Mouse (Mus musculus): ENCODE data around the gene Tubgcp2. TPM values are rescaled to one million over a fixed set of nuclear protein-coding genes. Genes with fewer than 3 reads are reported as not detected.

Tubgcp2 gene
- polyA plus RNA-seq (2015; fragmentation: Nextera tagmentation; extraction: Ambion mirVana), result 34.3 and 35.3 TPM in 2 replicates

DNA sequence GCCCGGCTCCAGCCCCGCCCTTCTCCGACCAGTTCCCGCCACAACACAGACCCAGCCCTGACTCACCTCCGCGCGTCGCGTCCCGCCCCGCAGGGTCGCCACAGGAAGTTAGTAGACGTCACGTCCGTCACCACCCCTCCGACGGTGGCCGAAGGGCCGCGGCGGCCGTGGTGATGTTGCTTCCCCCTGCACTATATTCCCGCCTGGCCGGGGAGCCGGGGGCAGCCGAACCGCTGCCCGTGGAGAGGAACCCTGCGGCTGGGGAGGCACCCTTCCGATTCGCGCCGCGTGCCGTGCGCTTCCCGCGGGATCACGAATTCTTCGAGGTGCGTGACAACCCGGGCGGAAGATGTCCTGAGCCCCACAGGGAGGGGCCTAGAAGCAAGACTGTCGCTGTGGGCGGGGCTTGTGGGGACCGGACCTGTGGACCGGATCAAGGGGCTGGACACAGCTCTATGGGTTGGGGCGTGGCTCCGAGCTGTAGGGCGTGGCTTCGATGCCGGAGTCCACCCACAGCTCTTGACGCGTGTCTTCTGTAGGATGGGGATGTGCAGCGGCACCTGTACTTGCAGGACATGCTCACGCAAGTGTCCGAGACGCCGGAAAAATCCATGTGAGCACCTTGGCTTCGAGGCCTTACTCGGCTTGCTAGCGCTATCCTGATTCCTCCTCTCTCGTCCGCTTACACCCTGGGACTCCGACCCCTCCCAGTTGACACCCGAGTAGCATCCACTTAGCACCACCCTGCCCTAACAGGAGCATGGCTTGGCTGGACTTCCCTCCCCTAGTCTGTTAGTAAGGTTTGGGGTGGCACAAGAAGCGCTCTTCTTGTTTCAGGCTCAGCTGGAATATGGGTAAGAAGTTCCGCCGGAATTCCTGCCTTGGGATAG lies at the start of gene Tubgcp2, which contains the start of gene Zfp511:
Gene Tubgcp2 (minus strand): TSS at position 389 of the 890 bp plus-strand sequence.
Gene Zfp511 (plus strand): TSS at position 111 of the 890 bp plus-strand sequence.
- peak; percentile 99 for ATAC-seq
- no peaks in the 10 kb centered on the region for H3K27me3 ChIP-seq (replicated peaks; ENCODE audit: control insufficient read depth, insufficient read depth, low read length)
- H3K36me3 ChIP-seq (ENCODE audit: control insufficient read depth, insufficient read depth, low read length), result no peaks in the 10 kb centered on the region
- peak within 1 kb of the TSS; percentile 92 for H3K4me2 ChIP-seq (ENCODE audit: low read depth, low read length)
- H3K27ac ChIP-seq (ENCODE audit: low read length), result peak within 1 kb of the TSS; percentile 89
- 1% methylated on average over 69 of the region's 69 CpGs for WGBS
- peak within 1 kb of the TSS; percentile 84 for H3K9ac ChIP-seq (ENCODE audit: low read depth, low read length)
- no peaks in the 10 kb centered on the region for H3K9me3 ChIP-seq (ENCODE audit: control insufficient read depth, low read length)
- peaks cover 12% of the 10 kb centered on the region for H3K4me1 ChIP-seq (ENCODE audit: control insufficient read depth, insufficient read depth, low read length)
- H3K4me3 ChIP-seq (ENCODE audit: low read length), result peak within 1 kb of the TSS; percentile 83

GRCm38 (mm10) chr7:140082242-140082678 lies 45.8 kb upstream of the Tubgcp2 start, which contains the start of gene Caly:
Gene Caly, minus strand, starts transcription at chr7:140082548.
- Histone ChIP-seq H3K27ac (ENCODE audit: low read length) (no peak within 1 kb of the TSS), H3K27me3 (replicated peaks; ENCODE audit: control insufficient read depth, insufficient read depth, low read length) (peaks cover 26% of the 10 kb centered on the region), H3K36me3 (ENCODE audit: control insufficient read depth, insufficient read depth, low read length) (no peaks in the 10 kb centered on the region), H3K4me2 (ENCODE audit: low read depth, low read length) (no peak within 1 kb of the TSS), H3K9me3 (ENCODE audit: control insufficient read depth, low read length) (no peaks in the 10 kb centered on the region), H3K9ac (ENCODE audit: low read depth, low read length) (no peak within 1 kb of the TSS), H3K4me1 (ENCODE audit: control insufficient read depth, insufficient read depth, low read length) (peaks cover 3% of the 10 kb centered on the region), H3K4me3 (ENCODE audit: low read length) (no peak within 1 kb of the TSS)
- ATAC-seq, result 0 out of 2 replicates have a peak, but pooled peaks have one; percentile 45
- 5% methylated on average over 18 of the region's 18 CpGs for WGBS

DNA sequence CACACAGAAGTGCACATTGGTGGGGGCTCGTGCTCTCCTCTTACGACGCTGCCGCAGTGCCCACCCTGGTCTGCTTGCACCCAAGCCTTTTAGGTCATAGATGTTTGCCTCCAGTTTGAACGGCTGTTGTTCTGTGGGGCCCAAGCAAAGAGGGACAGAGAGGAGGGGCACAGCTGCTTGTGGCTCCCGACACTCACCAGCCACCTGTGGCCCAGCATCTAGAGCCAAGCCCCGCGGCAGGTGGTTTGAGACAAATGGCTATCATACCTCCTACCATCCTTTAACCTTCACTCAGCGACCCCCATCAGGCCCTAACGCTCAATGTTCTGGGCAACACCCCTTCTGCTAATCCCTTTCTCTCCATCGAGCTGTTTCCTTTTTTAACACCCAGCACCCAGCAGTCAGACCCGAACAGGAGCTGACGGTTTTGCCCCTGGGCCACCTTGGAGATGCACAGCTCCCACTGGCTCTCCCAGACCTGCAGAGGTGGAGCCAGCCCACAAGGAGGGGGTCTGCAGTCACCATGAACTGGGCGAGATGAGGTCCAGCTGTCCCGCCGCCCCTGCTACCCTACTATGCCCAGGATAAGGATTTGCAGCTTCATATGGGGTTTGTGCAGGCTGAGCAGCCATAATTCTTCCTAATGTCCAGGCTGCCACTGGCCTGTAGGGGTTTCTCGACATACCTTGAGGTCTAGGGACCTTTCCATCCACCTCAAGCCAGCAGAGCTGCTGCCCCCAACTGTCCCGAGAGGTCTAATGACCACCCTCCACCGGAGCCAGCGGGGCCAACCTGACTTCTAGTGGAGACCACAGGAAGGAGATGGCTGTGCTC lies 45.2 kb upstream of the Tubgcp2 start:
- WGBS, result 26% methylated on average over 20 of the region's 20 CpGs
- Histone ChIP-seq H3K9me3 (ENCODE audit: control insufficient read depth, low read length) (no peaks in the 10 kb centered on the region), H3K4me1 (ENCODE audit: control insufficient read depth, insufficient read depth, low read length) (peaks cover 3% of the 10 kb centered on the region), H3K27ac (ENCODE audit: low read length) (no peak overlapping the region), H3K9ac (ENCODE audit: low read depth, low read length) (no peak overlapping the region), H3K27me3 (replicated peaks; ENCODE audit: control insufficient read depth, insufficient read depth, low read length) (peaks cover 26% of the 10 kb centered on the region), H3K4me3 (ENCODE audit: low read length) (no peak overlapping the region; the same call in 1 of the 2 replicates), H3K36me3 (ENCODE audit: control insufficient read depth, insufficient read depth, low read length) (no peaks in the 10 kb centered on the region), H3K4me2 (ENCODE audit: low read depth, low read length) (no peak overlapping the region)
- no peak for ATAC-seq

DNA sequence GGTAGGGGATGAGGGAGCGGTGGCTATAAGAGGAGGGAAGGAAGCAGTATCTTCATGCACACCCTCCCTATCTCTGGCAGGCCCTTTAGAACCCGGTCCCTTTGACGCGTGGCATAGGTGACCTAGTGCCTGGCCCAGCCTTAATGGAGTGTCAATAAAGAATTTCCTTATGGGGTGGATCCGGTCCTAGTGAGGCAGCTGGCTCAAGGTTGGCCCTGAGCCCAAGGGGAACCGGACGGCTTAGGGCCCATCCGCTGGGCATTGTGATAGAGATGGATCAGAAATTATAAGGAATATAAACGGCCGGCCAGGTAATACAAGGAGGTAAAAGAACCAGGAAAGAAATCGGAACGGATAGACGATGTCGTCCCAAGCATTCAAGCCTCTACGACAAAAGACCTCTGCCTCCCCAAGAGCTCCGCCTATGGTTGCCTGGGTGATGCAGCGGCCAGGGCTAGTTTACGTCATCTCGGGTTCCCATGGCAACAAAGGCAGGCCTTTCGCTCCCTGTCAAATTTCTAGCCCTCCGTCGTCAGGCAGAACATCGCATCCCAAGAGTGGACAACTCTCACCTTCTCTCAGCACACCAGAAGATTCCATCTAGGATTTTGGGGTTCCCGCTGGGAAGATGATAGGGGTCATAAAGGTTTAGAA lies 44.2 kb upstream of the Tubgcp2 start:
- peak overlapping the region; percentile 37 for H3K4me2 ChIP-seq (ENCODE audit: low read depth, low read length)
- peaks cover 3% of the 10 kb centered on the region for H3K4me1 ChIP-seq (ENCODE audit: control insufficient read depth, insufficient read depth, low read length)
- H3K27ac ChIP-seq (ENCODE audit: low read length), result no peak overlapping the region
- peak overlapping the region; percentile 25 for H3K4me3 ChIP-seq (ENCODE audit: low read length)
- H3K36me3 ChIP-seq (ENCODE audit: control insufficient read depth, insufficient read depth, low read length), result no peaks in the 10 kb centered on the region
- no peaks in the 10 kb centered on the region for H3K9me3 ChIP-seq (ENCODE audit: control insufficient read depth, low read length)
- 0 out of 2 replicates have a peak overlapping the region, but pooled peaks have one; percentile 33 for H3K9ac ChIP-seq (ENCODE audit: low read depth, low read length)
- ATAC-seq, result peak; percentile 70
- peaks cover 28% of the 10 kb centered on the region for H3K27me3 ChIP-seq (replicated peaks; ENCODE audit: control insufficient read depth, insufficient read depth, low read length)
- 3% methylated on average over 24 of the region's 24 CpGs for WGBS

DNA sequence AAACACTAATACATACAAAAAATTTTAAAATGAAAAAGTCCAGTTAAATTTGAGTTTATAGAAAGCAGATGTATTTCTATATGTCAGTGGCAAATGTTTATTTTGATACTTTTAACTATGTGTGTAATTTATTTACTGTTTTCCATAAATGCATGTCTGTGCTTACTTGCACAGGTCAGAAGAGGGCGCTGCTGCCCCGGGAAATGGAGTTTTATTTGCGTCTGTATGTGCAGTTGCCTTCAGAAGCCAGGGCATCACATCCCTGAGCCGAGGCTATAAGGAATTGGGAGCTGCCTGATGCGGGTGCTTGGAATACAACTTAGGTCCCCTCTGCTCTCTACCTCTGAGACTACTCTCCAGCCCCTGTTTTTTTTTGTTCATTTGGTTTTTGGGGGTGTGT lies 42.2 kb upstream of the Tubgcp2 start:
- no peak overlapping the region for H3K4me2 ChIP-seq (ENCODE audit: low read depth, low read length)
- no peak overlapping the region for H3K9ac ChIP-seq (ENCODE audit: low read depth, low read length)
- no peak overlapping the region for H3K27ac ChIP-seq (ENCODE audit: low read length)
- no peak overlapping the region for H3K4me3 ChIP-seq (ENCODE audit: low read length)
- H3K36me3 ChIP-seq (ENCODE audit: control insufficient read depth, insufficient read depth, low read length), result no peaks in the 10 kb centered on the region
- ATAC-seq, result no peak
- WGBS, result 5% methylated on average over 5 of the region's 5 CpGs
- peaks cover 3% of the 10 kb centered on the region for H3K4me1 ChIP-seq (ENCODE audit: control insufficient read depth, insufficient read depth, low read length)
- H3K9me3 ChIP-seq (ENCODE audit: control insufficient read depth, low read length), result no peaks in the 10 kb centered on the region
- H3K27me3 ChIP-seq (replicated peaks; ENCODE audit: control insufficient read depth, insufficient read depth, low read length), result peaks cover 28% of the 10 kb centered on the region

DNA sequence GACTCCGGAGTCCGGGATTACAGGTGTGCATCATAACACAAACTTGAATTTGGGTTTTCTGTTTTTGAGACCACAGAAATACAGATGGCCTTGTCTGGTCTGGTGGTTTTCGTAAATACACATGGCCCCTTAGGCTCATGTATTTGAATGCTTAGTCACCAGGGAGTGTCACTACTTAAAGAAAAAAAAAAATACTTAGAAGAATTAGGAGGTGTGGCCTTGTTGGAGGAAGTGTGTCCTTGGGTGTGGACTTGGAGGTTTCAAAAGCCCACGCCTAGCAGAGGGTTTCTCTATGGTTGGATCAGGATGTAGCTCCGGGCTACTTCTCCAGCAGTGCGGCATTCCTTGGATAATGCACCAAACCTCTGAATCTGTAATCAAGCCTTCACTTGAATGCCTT lies 41.2 kb upstream of the Tubgcp2 start:
- Histone ChIP-seq H3K9me3 (ENCODE audit: control insufficient read depth, low read length) (no peaks in the 10 kb centered on the region), H3K4me1 (ENCODE audit: control insufficient read depth, insufficient read depth, low read length) (peaks cover 3% of the 10 kb centered on the region), H3K27me3 (replicated peaks; ENCODE audit: control insufficient read depth, insufficient read depth, low read length) (peaks cover 28% of the 10 kb centered on the region), H3K4me2 (ENCODE audit: low read depth, low read length) (no peak overlapping the region), H3K4me3 (ENCODE audit: low read length) (no peak overlapping the region), H3K27ac (ENCODE audit: low read length) (no peak overlapping the region), H3K36me3 (ENCODE audit: control insufficient read depth, insufficient read depth, low read length) (no peaks in the 10 kb centered on the region), H3K9ac (ENCODE audit: low read depth, low read length) (no peak overlapping the region)
- ATAC-seq, result no peak
- 77% methylated on average over 6 of the region's 6 CpGs for WGBS

- 31% methylated on average over 39 of the region's 39 CpGs for WGBS
- Histone ChIP-seq H3K36me3 (ENCODE audit: control insufficient read depth, insufficient read depth, low read length) (no peaks in the 10 kb centered on the region), H3K27me3 (replicated peaks; ENCODE audit: control insufficient read depth, insufficient read depth, low read length) (no peaks in the 10 kb centered on the region), H3K4me2 (ENCODE audit: low read depth, low read length) (peak overlapping the region; percentile 47), H3K4me1 (ENCODE audit: control insufficient read depth, insufficient read depth, low read length) (no peaks in the 10 kb centered on the region; the same call in 1 of the 2 replicates), H3K9me3 (ENCODE audit: control insufficient read depth, low read length) (no peaks in the 10 kb centered on the region), H3K9ac (ENCODE audit: low read depth, low read length) (peak overlapping the region; percentile 54), H3K27ac (ENCODE audit: low read length) (no peak overlapping the region), H3K4me3 (ENCODE audit: low read length) (peak overlapping the region; percentile 35)
- ATAC-seq, result 0 out of 2 replicates have a peak, but pooled peaks have one; percentile 28
These were observed 33.7 kb upstream of the Tubgcp2 start for GRCm38 (mm10) chr7:140070042-140070711.

GRCm38 (mm10) chr7:140067397-140067796 lies 30.9 kb upstream of the Tubgcp2 start:
- Histone ChIP-seq H3K27ac (ENCODE audit: low read length) (no peak overlapping the region), H3K9ac (ENCODE audit: low read depth, low read length) (no peak overlapping the region), H3K9me3 (ENCODE audit: control insufficient read depth, low read length) (no peaks in the 10 kb centered on the region), H3K4me1 (ENCODE audit: control insufficient read depth, insufficient read depth, low read length) (no peaks in the 10 kb centered on the region; the same call in 1 of the 2 replicates), H3K4me2 (ENCODE audit: low read depth, low read length) (no peak overlapping the region), H3K36me3 (ENCODE audit: control insufficient read depth, insufficient read depth, low read length) (no peaks in the 10 kb centered on the region), H3K4me3 (ENCODE audit: low read length) (no peak overlapping the region), H3K27me3 (replicated peaks; ENCODE audit: control insufficient read depth, insufficient read depth, low read length) (peaks cover 20% of the 10 kb centered on the region)
- WGBS, result 58% methylated on average over 6 of the region's 6 CpGs
- ATAC-seq, result no peak

Measured in intestine, embryonic 16.5 days (tissue).